Mouse (Mus musculus) erythroblast, embryonic 14.5 days (primary cell): Measurements from ENCODE around the gene Klhl6.

ENCODE experiments used
- GATA1 ChIP-seq: IDR thresholded peaks from 2 replicates; pipeline ENCODE4 v1.6.1; 2012; ENCODE audit warnings: low read length, inconsistent platforms, mixed read lengths
- TAL1 ChIP-seq: IDR thresholded peaks from 3 replicates; pipeline ENCODE4 v1.6.1; 2012; ENCODE audit warnings: low read length, inconsistent platforms, mixed read lengths

DNA sequence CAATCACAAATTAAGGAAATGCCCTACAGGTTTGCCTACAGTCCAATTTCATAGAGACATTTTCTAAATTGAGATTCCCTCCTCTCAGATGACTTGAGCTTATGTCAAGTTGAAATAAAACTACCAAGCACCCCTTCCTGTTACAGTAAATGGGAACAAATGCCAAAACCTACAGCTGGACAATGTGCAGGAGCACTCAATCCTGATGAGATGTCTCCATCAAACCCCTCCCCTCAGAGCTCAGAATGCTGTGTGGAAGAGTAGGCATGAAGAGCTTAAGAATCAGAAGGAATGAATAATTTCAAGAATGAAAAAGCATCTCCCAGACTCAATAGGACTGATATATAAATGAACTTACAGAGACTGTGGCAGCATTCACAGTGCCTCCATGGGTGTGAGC is 7.7 kb upstream of the Klhl6 start:
- TF ChIP-seq GATA1 (no peak), TAL1 (no peak)
